Mouse (Mus musculus) layer of hippocampus, postnatal 25 days (tissue): ENCODE results near the gene Ndufc2. TPM values are rescaled to one million over a fixed set of nuclear protein-coding genes. Genes with fewer than 3 reads are reported as not detected.
"Not testable (repeated sequence)": the region's sequence is repeated elsewhere in the genome, so short reads cannot be mapped to it uniquely, and the experiment has no call there.

ENCODE experiments used
- DNase-seq, 2 experiments: peaks; one replicate each; pipeline ENCODE4 v3.0.0; 2022; ENCODE audit warnings: mixed read lengths in 2 of 2, low spot score in 1 of 2; ENCODE audit errors: extremely low spot score in 1 of 2
- total RNA-seq, 2 experiments: library from RNA; stranded (reverse); gene quantifications; 2 replicates each; pipeline ENCODE4 v1.2.3; 2021

Gene Ndufc2
- total RNA-seq, 2 experiments from 2014 or later: 231 to 241 TPM

DNA sequence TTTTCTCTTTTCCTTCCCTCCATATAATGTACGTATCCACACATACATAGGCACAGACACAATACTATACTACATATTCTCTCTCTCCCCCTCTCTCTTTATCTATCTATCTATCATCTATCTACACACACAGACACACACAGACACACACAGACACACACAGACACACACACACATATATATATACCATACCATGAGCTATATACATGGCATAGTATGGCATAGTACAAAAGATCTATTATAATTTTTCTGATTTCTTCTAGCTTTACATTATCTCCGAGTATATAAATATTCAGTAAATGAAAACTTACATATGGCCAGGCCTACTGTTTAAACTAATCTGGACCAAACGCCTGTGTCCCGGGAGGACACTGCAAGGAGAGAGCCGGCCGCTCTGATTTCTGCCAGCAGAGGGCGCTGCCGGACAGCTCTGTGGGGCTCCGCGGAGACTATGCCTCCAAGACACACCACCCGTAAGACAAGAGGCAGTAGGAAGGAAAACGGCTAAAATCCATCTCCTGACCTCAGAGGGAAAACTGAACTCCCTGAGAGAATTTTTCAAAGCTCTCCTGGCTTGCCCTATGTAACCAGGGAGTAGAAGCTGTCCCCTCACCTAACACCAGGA, 24.9 kb downstream of the Ndufc2 start:
- DNase-seq: peak; percentile 88 to 97

DNA sequence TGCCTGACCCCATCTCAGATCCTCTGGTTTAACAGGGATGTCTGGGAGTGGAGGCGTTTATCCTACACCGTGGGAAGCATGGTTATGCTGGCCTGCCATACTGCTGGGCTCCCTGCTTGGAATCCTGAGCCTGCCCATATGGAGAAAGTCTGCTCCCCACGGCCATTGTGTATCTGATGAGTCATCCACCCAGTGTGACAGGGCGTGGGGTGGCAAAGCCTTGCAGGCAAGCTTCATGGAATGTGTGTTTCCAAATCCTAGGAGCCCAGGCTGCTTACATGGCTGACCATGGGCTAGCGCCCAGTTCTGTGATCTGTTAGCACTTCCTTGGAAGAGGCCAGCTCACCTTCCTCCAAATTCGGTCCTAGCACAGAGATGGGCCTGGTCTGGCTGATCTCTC, 26.8 kb downstream of the Ndufc2 start:
- no peak for DNase-seq

- no peak for DNase-seq
Measured at GRCm38 (mm10) chr7:97427296-97427695, 27.5 kb downstream of the Ndufc2 start.

GRCm38 (mm10) chr7:97427778-97428420, 28.1 kb downstream of the Ndufc2 start:
- DNase-seq: no peak

DNA sequence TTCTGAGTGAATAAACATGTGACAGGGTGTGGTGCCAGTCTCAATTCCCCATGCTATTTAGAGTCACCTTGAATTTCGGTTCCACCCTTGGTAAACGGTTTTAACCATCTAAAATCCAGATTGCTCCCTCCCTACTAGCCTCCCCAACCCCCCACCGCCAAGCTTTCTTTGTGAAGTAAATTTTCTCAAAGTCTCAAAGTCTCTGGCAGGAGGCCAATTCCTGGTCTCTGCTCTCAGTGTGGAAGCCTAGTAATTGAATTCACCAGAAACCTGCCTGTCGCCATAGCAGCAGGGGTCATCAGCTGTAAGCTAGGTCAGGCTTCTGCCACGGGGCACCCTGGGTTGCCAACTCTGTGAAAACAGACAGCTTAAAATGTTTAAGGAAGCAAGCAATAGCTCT, 29.9 kb downstream of the Ndufc2 start:
- DNase-seq: peak in 1 of 2 experiments; percentile 24

DNA sequence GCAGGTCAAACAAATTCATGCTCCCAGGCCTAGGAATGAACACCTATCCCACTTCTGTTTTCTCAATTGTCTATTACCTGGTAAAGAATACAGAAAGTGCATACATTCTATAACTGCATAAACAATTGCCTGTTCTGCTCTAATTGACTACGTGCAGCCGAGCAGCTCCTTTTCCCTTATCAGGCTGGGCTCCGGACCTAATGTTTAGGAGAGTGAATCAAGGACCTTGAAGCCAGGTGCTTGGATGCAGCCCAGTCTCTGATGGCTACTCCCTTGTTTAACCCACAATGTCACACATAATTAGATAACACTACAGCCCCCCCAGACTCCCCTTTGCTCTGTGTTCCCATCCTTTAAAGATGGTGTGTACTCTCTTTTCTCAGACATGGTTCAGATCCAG, 33.7 kb downstream of the Ndufc2 start:
- not testable (repeated sequence) for DNase-seq

GRCm38 (mm10) chr7:97434517-97434916, 34.7 kb downstream of the Ndufc2 start:
- no peak for DNase-seq

GRCm38 (mm10) chr7:97438986-97439385, 39.2 kb downstream of the Ndufc2 start:
- no peak for DNase-seq

DNA sequence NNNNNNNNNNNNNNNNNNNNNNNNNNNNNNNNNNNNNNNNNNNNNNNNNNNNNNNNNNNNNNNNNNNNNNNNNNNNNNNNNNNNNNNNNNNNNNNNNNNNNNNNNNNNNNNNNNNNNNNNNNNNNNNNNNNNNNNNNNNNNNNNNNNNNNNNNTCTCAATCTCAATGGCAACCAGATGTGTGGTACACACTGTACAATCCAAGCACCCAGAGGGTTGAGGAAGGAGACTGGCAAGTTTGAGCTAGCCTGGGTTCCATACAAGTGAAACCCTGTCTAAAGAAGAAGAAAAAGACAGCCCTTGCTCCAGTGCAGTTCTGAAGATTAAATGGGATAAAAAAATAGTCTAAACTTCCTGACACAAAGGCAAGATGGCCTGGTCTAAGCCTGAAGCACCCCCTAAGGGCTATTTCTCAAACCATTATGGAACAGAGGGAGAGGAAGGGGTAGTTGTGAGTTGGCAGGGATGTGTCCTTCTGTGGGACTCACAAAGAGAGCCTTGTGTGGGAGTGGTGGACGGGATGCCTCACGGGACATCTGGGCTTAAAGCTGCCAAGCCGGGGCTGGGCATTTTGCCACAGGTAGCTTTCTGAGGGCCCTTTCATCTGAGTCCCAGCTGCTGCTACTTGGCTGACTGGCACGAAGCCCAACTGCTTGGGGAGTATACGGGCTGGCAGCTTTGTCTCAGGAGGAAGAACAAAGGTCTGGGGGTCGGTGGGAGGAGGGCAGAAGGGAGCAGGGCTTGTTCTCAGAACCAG, 46.5 kb downstream of the Ndufc2 start:
- DNase-seq: peak; percentile 69 to 91

GRCm38 (mm10) chr7:97447050-97447531, 47.3 kb downstream of the Ndufc2 start:
- peak; percentile 10 to 12 for DNase-seq

DNA sequence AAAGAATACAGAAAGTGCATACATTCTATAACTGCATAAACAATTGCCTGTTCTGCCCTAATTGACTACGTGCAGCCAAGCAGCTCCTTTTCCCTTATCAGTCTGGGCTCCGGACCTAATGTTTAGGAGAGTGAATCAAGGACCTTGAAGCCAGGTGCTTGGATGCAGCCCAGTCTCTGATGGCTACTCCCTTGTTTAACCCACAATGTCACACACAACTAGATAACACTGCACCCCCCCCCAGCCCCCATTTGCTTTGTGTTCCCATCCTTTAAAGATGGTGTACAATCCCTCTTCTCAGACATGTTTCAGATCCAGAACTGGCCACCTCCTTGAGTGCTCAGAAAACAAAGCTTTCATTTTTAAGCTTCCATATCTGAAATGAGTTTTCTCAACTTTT, 51.2 kb downstream of the Ndufc2 start, which contains the start of gene Kctd14:
Kctd14 (plus strand) TSS at position 301 of the 400 bp plus-strand sequence.
- not testable (repeated sequence) for DNase-seq

DNA sequence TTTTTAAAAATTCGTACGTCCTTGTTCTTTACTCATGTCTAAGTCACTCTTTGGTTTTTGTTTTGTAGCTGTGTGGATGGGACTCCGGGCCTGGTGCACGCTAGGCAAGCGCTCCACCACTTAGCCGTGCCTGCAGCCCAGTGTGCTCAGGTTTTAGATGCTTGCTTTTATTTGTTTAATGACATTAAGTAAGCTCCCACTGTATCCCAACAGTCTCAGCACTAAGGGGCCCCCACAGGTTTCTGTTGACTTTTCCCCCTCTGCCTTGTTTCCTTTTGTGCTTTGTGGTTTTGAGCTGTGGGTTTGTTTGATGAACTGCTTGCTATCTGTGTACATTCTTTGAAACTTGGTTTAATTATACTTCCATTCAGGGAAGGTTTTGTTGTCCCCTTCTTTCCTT, 52.4 kb downstream of the Ndufc2 start:
- no peak for DNase-seq

DNA sequence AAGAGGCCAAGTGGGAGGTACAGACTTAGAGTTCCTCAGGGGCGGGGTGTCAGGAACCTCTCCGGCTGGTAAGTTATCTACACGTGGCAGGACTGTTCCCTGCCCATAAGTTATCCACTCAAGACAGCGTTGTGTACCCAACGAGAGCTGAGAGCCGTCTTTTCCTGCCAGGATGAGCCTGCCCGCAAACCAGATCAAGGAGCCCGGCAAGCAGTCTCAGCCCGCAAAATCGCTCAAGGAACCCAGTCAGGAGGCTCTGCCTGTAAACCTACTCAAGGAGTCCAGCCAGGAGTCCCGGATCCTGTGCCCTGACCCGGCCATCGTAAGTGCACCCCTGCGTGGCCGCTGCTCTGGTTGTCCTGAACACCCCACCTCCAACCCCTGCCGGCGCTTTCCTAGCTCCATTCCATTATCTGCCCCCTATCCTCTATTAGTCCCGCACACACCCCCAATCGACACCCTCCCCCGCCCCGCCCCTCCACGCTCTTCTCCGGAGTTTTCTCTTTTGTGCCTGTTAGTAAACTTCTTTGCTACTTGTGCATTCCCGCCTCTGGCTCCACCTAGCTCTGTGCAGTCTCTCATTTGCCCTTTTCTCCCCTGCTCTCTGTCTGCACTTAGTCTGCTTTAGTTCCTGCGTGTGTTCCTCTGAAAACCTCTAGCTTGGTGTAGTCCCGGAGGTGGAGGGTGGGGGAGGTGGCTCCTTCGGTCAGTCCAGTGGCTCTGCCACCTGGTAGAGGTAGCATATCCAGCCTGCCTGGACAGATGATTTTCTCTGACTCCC, 53.5 kb downstream of the Ndufc2 start:
- DNase-seq: no peak

DNA sequence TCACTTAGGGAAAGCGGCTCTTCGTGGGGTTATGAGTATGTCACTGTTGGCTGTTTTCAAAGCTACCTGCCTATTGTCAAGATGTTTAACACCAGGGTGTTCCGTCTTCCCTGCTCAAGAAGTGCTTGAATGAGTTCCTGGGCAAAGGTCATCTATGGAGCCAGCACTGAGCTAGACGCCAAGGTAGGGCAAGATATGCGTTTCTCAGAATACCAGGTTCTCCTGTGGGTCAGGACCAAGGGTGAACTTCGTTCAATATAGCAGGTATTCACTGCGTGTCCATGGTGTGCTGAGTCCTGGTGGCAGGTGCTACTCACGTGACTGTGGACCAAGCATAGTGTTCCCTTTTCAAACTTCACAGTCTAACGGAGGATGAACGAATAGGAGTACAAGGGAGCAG, 55.0 kb downstream of the Ndufc2 start:
- DNase-seq: no peak

DNA sequence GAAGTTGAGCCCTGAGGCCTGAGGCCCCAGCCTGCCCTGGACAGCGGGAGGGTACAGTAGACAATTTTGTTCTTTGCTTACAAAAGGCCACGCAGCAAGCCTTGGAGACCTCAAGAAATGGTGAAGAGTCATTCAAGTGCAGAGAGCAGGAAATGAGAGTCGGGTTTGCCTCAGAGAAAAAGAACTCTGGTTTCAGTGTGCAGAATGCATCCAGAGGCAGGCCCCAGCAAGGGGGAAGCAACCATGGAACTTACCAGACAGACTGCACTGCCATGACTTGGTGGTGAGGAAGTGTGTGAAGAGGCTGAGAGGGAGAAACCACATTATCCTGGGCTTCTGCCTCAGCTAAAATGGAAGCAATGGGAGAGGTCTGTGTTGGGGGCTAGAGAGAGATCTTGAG, 55.8 kb downstream of the Ndufc2 start:
- no peak for DNase-seq

Other genes starting within 250 kb of the Ndufc2 start
- 10 to 100 TPM; 11.5 to 14.0 TPM for gene Usp35, start 68.0 kb upstream of the Ndufc2 start, total RNA-seq
- gene Kctd21, start 67.7 kb upstream of the Ndufc2 start, total RNA-seq: 10 to 100 TPM; 10.5 to 14.8 TPM
- 10 to 100 TPM; 10.7 to 11.1 TPM for gene Alg8, start 28.4 kb upstream of the Ndufc2 start, total RNA-seq
- 10 to 100 TPM; 29.9 to 41.8 TPM for gene Thrsp, start 17.7 kb downstream of the Ndufc2 start, total RNA-seq
- 1 to 10 TPM; 3.9 to 4.1 TPM for gene Kctd14, start 51.3 kb downstream of the Ndufc2 start, total RNA-seq
- 10 to 100 TPM; 27.0 to 31.4 TPM for gene Ints4, start 81.0 kb downstream of the Ndufc2 start, total RNA-seq
- 10 to 100 TPM; 50.1 to 51.7 TPM for gene Aamdc, start 179.5 kb downstream of the Ndufc2 start, total RNA-seq
- 10 to 100 TPM; 38.9 to 48.7 TPM for gene Rsf1, start 179.9 kb downstream of the Ndufc2 start, total RNA-seq